Mouse (Mus musculus): ENCODE data around the gene Gfpt1. TPM values are rescaled to one million over a fixed set of nuclear protein-coding genes. Genes with fewer than 3 reads are reported as not detected.

Gene Gfpt1
- 6.5 and 6.7 TPM in 2 replicates for polyA plus RNA-seq (2015; fragmentation: Nextera tagmentation; extraction: Ambion mirVana)

- peak within 1 kb of the TSS; percentile 91 for H3K9ac ChIP-seq
- peaks cover 40% of the 10 kb centered on the region for H3K4me1 ChIP-seq (replicated peaks)
- peak within 1 kb of the TSS; percentile 99 for H3K4me2 ChIP-seq
- peak within 1 kb of the TSS; percentile 98 for H3K27ac ChIP-seq (replicated peaks)
- H3K4me3 ChIP-seq (replicated peaks), result peak within 1 kb of the TSS; percentile 79
- no peaks in the 10 kb centered on the region for H3K27me3 ChIP-seq
- H3K36me3 ChIP-seq (replicated peaks), result no peaks in the 10 kb centered on the region
- peak; percentile 96 for ATAC-seq (ENCODE audit: insufficient read depth)
- WGBS (ENCODE audit: insufficient replicate concordance), result under 1% methylated on average over 68 of the region's 68 CpGs
- H3K9me3 ChIP-seq (replicated peaks), result no peaks in the 10 kb centered on the region
Measured at GRCm38 (mm10) chr6:87042337-87043130, at the start of gene Gfpt1. Gene Gfpt1, plus strand, starts transcription at chr6:87042846.

- ATAC-seq (ENCODE audit: insufficient read depth), result no peak
- Histone ChIP-seq H3K27me3 (no peaks in the 10 kb centered on the region), H3K27ac (replicated peaks) (no peak overlapping the region), H3K36me3 (replicated peaks) (peaks cover 30% of the 10 kb centered on the region), H3K4me1 (replicated peaks) (no peaks in the 10 kb centered on the region), H3K4me3 (replicated peaks) (no peak overlapping the region), H3K9ac (no peak overlapping the region), H3K9me3 (replicated peaks) (no peaks in the 10 kb centered on the region), H3K4me2 (no peak overlapping the region)
- 40% methylated on average over 4 of the region's 4 CpGs for WGBS (ENCODE audit: insufficient replicate concordance)
Measured at GRCm38 (mm10) chr6:86994254-86994653, 48.4 kb upstream of the Gfpt1 start.

- no peak overlapping the region for H3K4me2 ChIP-seq
- H3K9ac ChIP-seq, result no peak overlapping the region
- no peaks in the 10 kb centered on the region for H3K4me1 ChIP-seq (replicated peaks)
- no peaks in the 10 kb centered on the region for H3K27me3 ChIP-seq
- peaks cover 24% of the 10 kb centered on the region for H3K36me3 ChIP-seq (replicated peaks)
- H3K9me3 ChIP-seq (replicated peaks), result no peaks in the 10 kb centered on the region
- no peak for ATAC-seq (ENCODE audit: insufficient read depth)
- 75% methylated on average over 5 of the region's 5 CpGs for WGBS (ENCODE audit: insufficient replicate concordance)
- no peak overlapping the region for H3K27ac ChIP-seq (replicated peaks)
- no peak overlapping the region for H3K4me3 ChIP-seq (replicated peaks)
Measured at GRCm38 (mm10) chr6:86996629-86997307, 45.9 kb upstream of the Gfpt1 start.

GRCm38 (mm10) chr6:86997360-86997759 is 45.3 kb upstream of the Gfpt1 start:
- no peaks in the 10 kb centered on the region for H3K9me3 ChIP-seq (replicated peaks)
- no peak overlapping the region for H3K27ac ChIP-seq (replicated peaks)
- WGBS (ENCODE audit: insufficient replicate concordance), result 80% methylated on average over 6 of the region's 6 CpGs
- no peak overlapping the region for H3K4me2 ChIP-seq
- H3K9ac ChIP-seq, result no peak overlapping the region
- H3K27me3 ChIP-seq, result no peaks in the 10 kb centered on the region
- 0 out of 2 replicates have a peak, but pooled peaks cover 1% of the 10 kb centered on the region for H3K4me1 ChIP-seq (replicated peaks)
- no peak overlapping the region for H3K4me3 ChIP-seq (replicated peaks)
- peaks cover 24% of the 10 kb centered on the region for H3K36me3 ChIP-seq (replicated peaks)
- ATAC-seq (ENCODE audit: insufficient read depth), result no peak

- H3K36me3 ChIP-seq (replicated peaks), result peaks cover 6% of the 10 kb centered on the region; the same call in 1 of the 2 replicates
- no peaks in the 10 kb centered on the region for H3K27me3 ChIP-seq
- no peak overlapping the region for H3K9ac ChIP-seq
- peak; percentile 18; the same call in 1 of the 2 replicates for ATAC-seq (ENCODE audit: insufficient read depth)
- no peak overlapping the region for H3K4me3 ChIP-seq (replicated peaks)
- no peaks in the 10 kb centered on the region for H3K9me3 ChIP-seq (replicated peaks)
- no peak overlapping the region for H3K27ac ChIP-seq (replicated peaks)
- H3K4me1 ChIP-seq (replicated peaks), result peaks cover 4% of the 10 kb centered on the region; the same call in 1 of the 2 replicates
- 69% methylated on average over 6 of the region's 6 CpGs for WGBS (ENCODE audit: insufficient replicate concordance)
- H3K4me2 ChIP-seq, result no peak overlapping the region
Measured at GRCm38 (mm10) chr6:87001995-87002394, 40.7 kb upstream of the Gfpt1 start.

- Histone ChIP-seq H3K4me2 (no peak overlapping the region), H3K9me3 (replicated peaks) (no peaks in the 10 kb centered on the region), H3K36me3 (replicated peaks) (peaks cover under 1% of the 10 kb centered on the region; the same call in 1 of the 2 replicates), H3K9ac (no peak overlapping the region), H3K27me3 (no peaks in the 10 kb centered on the region), H3K4me3 (replicated peaks) (no peak overlapping the region), H3K4me1 (replicated peaks) (peaks cover 4% of the 10 kb centered on the region; the same call in 1 of the 2 replicates), H3K27ac (replicated peaks) (no peak overlapping the region)
- 31% methylated on average over 8 of the region's 8 CpGs for WGBS (ENCODE audit: insufficient replicate concordance)
- peak; percentile 54; the same call in 1 of the 2 replicates for ATAC-seq (ENCODE audit: insufficient read depth)
Measured at GRCm38 (mm10) chr6:87002521-87003055, 40.1 kb upstream of the Gfpt1 start.

- Histone ChIP-seq H3K9ac (no peak overlapping the region), H3K27ac (replicated peaks) (no peak overlapping the region), H3K4me3 (replicated peaks) (no peak overlapping the region), H3K4me2 (no peak overlapping the region), H3K36me3 (replicated peaks) (no peaks in the 10 kb centered on the region), H3K27me3 (no peaks in the 10 kb centered on the region), H3K9me3 (replicated peaks) (no peaks in the 10 kb centered on the region), H3K4me1 (replicated peaks) (peaks cover 6% of the 10 kb centered on the region)
- no peak for ATAC-seq (ENCODE audit: insufficient read depth)
- 43% methylated on average over 2 of the region's 2 CpGs for WGBS (ENCODE audit: insufficient replicate concordance)
Measured at GRCm38 (mm10) chr6:87004099-87004498, 38.5 kb upstream of the Gfpt1 start.

GRCm38 (mm10) chr6:87005577-87005976 is 37.1 kb upstream of the Gfpt1 start:
- ATAC-seq (ENCODE audit: insufficient read depth), result no peak
- Histone ChIP-seq H3K36me3 (replicated peaks) (no peaks in the 10 kb centered on the region), H3K4me2 (no peak overlapping the region), H3K27me3 (no peaks in the 10 kb centered on the region), H3K27ac (replicated peaks) (no peak overlapping the region), H3K4me1 (replicated peaks) (peaks cover 18% of the 10 kb centered on the region), H3K9me3 (replicated peaks) (no peaks in the 10 kb centered on the region), H3K4me3 (replicated peaks) (no peak overlapping the region), H3K9ac (no peak overlapping the region)

- H3K27ac ChIP-seq (replicated peaks), result peak within 1 kb of the TSS; percentile 88
- peak within 1 kb of the TSS; percentile 86 for H3K4me2 ChIP-seq
- peak within 1 kb of the TSS; percentile 88 for H3K4me3 ChIP-seq (replicated peaks)
- H3K4me1 ChIP-seq (replicated peaks), result peaks cover 29% of the 10 kb centered on the region
- ATAC-seq (ENCODE audit: insufficient read depth), result no peak
- peak within 1 kb of the TSS; percentile 91 for H3K9ac ChIP-seq
- WGBS (ENCODE audit: insufficient replicate concordance), result 63% methylated on average over 6 of the region's 6 CpGs
- H3K36me3 ChIP-seq (replicated peaks), result peaks cover 12% of the 10 kb centered on the region
- no peaks in the 10 kb centered on the region for H3K9me3 ChIP-seq (replicated peaks)
- no peaks in the 10 kb centered on the region for H3K27me3 ChIP-seq
Measured at GRCm38 (mm10) chr6:87008887-87009286, 33.8 kb upstream of the Gfpt1 start, which contains the start of gene Nfu1. Gene Nfu1, plus strand, starts transcription at chr6:87009236.

GRCm38 (mm10) chr6:87009692-87010328 is 32.8 kb upstream of the Gfpt1 start:
- peak; percentile 96 for ATAC-seq (ENCODE audit: insufficient read depth)
- Histone ChIP-seq H3K27me3 (no peaks in the 10 kb centered on the region), H3K4me2 (peak overlapping the region; percentile 86), H3K9me3 (replicated peaks) (no peaks in the 10 kb centered on the region), H3K36me3 (replicated peaks) (peaks cover 16% of the 10 kb centered on the region), H3K4me3 (replicated peaks) (peak overlapping the region; percentile 88), H3K27ac (replicated peaks) (peak overlapping the region; percentile 88), H3K9ac (peak overlapping the region; percentile 91), H3K4me1 (replicated peaks) (peaks cover 29% of the 10 kb centered on the region)
- WGBS (ENCODE audit: insufficient replicate concordance), result 0% methylated on average over 36 of the region's 36 CpGs

- H3K9me3 ChIP-seq (replicated peaks), result no peaks in the 10 kb centered on the region
- peaks cover 3% of the 10 kb centered on the region for H3K4me1 ChIP-seq (replicated peaks)
- H3K4me2 ChIP-seq, result no peak overlapping the region
- H3K36me3 ChIP-seq (replicated peaks), result peaks cover 72% of the 10 kb centered on the region
- ATAC-seq (ENCODE audit: insufficient read depth), result no peak
- H3K27me3 ChIP-seq, result no peaks in the 10 kb centered on the region
- no peak overlapping the region for H3K4me3 ChIP-seq (replicated peaks)
- 51% methylated on average over 4 of the region's 4 CpGs for WGBS (ENCODE audit: insufficient replicate concordance)
- H3K27ac ChIP-seq (replicated peaks), result no peak overlapping the region
- no peak overlapping the region for H3K9ac ChIP-seq
Measured at GRCm38 (mm10) chr6:87016916-87017315, 25.7 kb upstream of the Gfpt1 start.
